Mouse (Mus musculus) bone marrow macrophage, adult 2 months (primary cell): ENCODE measurements around the gene Grin2b.

ENCODE experiments used
- CTCF ChIP-seq: IDR thresholded peaks from 2 replicates; pipeline ENCODE4 v1.5.1; 2012; ENCODE audit warnings: low read depth, mild to moderate bottlenecking, low read length, moderate library complexity
- POLR2A ChIP-seq: IDR thresholded peaks from 2 replicates; pipeline ENCODE4 v1.6.1; 2012; ENCODE audit warnings: mild to moderate bottlenecking, low read depth, low read length, borderline replicate concordance

DNA sequence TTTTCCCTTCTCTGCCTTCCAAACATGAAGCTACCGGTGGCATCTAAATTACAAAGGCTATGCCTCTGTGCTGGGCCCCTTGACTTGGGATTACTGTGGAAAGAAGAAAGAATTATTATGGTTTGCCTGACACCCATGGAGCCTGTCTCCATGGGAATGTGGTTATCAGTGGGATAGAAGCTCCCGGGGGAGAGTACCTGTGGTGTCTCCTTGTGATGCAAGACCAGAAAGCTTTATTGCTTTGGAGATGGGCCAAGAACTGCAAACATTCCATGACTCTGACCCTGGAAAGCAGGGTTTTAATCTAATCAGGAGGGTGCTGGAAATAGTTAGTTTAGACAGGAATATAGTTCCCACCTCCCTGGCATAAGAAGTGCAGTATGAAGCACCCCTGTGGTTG is 469.7 kb downstream of the Grin2b start:
- TF ChIP-seq POLR2A = no peak
- TF ChIP-seq CTCF = no peak
